In genomic region chr10:82745301-82745700, GRCm38 (mm10) we compare ENCODE assay signal across 24 mouse cellular contexts. TPM values are rescaled to one million over a fixed set of nuclear protein-coding genes. Genes with fewer than 3 reads are reported as not detected.
DNase-seq lines count a peak whose midpoint lies in the region; ATAC-seq lines count a peak whose summit lies in the region.
"Had no signal": no experiment of that assay in that cellular context is flagged by ENCODE, and none has a peak within 500 bp of the region (broad histone marks: within the 10 kb centered on the region; RNA-seq: fewer than 3 reads in every experiment).

No protein-coding gene starts in this region.

- no peaks in the 10 kb centered on the region for H3K27me3 ChIP-seq in neural tube, embryonic 15.5 days (replicated peaks)
- no peaks in the 10 kb centered on the region for H3K27me3 ChIP-seq in forebrain, embryonic 15.5 days
- H3K27me3 ChIP-seq: CH12.LX, Patski had no signal

- DNase-seq in ES-CJ7 (ENCODE audit: low read depth, low spot score) (peak; percentile 36), R1 (ENCODE audit: low read depth, low spot score) (peak; percentile 74), ZHBTc4 (ENCODE audit: low read depth, low spot score) (peak; percentile 55)
- DNase-seq in frontal cortex, postnatal 10 days (ENCODE audit: low spot score in 2 of 2), result no peak
- DNase-seq: adrenal gland, adult 2 months; adrenal gland, adult 8-10 months; adrenal gland, postnatal 10 days; adrenal gland, postnatal 14 days; adrenal gland, postnatal 25 days; adrenal gland, postnatal 36 days; B cell, adult 2 months; cerebellum, adult 11 months; cerebellum, adult 11-12 months; cerebellum, adult 18-20 months; cerebellum, adult 2 months; cerebellum, adult 8-10 months; cerebellum, adult 9-10 months had no signal

- H3K4me2 ChIP-seq in neural tube, embryonic 15.5 days, result no peak overlapping the region
- no peak overlapping the region for H3K4me2 ChIP-seq in forebrain, embryonic 15.5 days (replicated peaks)

- WGBS in neural tube, embryonic 15.5 days, result 87% methylated on average over 5 of the region's 5 CpGs
- WGBS in forebrain, embryonic 15.5 days, result 90% methylated on average over 5 of the region's 5 CpGs

- H3K4me3 ChIP-seq in neural tube, embryonic 15.5 days (replicated peaks), result no peak overlapping the region
- no peak overlapping the region for H3K4me3 ChIP-seq in forebrain, embryonic 15.5 days

- H3K4me1 ChIP-seq in neural tube, embryonic 15.5 days, result peaks cover 9% of the 10 kb centered on the region; the same call in 1 of the 2 replicates
- H3K4me1 ChIP-seq in forebrain, embryonic 15.5 days, result no peaks in the 10 kb centered on the region

- no peak for ATAC-seq in neural tube, embryonic 15.5 days (ENCODE audit: low FRiP score)
- ATAC-seq in forebrain, embryonic 15.5 days (replicated peaks), result no peak
- ATAC-seq: activated CD4-positive, CD25-positive, alpha-beta regulatory T cell, adult 4 months; CD4-positive, CD25-positive, alpha-beta regulatory T cell, adult 4 months; Patski had no signal

- peaks cover 53% of the 10 kb centered on the region for H3K36me3 ChIP-seq in neural tube, embryonic 15.5 days
- H3K36me3 ChIP-seq in forebrain, embryonic 15.5 days, result peaks cover 50% of the 10 kb centered on the region

- no peak overlapping the region for H3K27ac ChIP-seq in neural tube, embryonic 15.5 days (replicated peaks)
- no peak overlapping the region for H3K27ac ChIP-seq in forebrain, embryonic 15.5 days (replicated peaks)

- no peak overlapping the region for H3K9ac ChIP-seq in neural tube, embryonic 15.5 days (replicated peaks)
- H3K9ac ChIP-seq in forebrain, embryonic 15.5 days (replicated peaks), result no peak overlapping the region

- H3K9me3 ChIP-seq in neural tube, embryonic 15.5 days (replicated peaks), result no peaks in the 10 kb centered on the region
- no peaks in the 10 kb centered on the region for H3K9me3 ChIP-seq in forebrain, embryonic 15.5 days
- H3K9me3 ChIP-seq: G1E had no signal

RNA-seq across cellular contexts. Expression of gene Nfyb, which starts 18.6 kb away (rescaled TPM):
- polyA plus RNA-seq in neural tube, embryonic 15.5 days (2015; fragmentation: Nextera tagmentation; extraction: Ambion mirVana), result 35.9 and 38.5 TPM in 2 replicates
- polyA plus RNA-seq in forebrain, embryonic 15.5 days (2015; fragmentation: Nextera tagmentation; extraction: Ambion mirVana), result 62.5 and 67.4 TPM in 2 replicates

RNA-seq across cellular contexts. Expression of gene Hcfc2, which starts 49.3 kb away (rescaled TPM):
- polyA plus RNA-seq in neural tube, embryonic 15.5 days (2015; fragmentation: Nextera tagmentation; extraction: Ambion mirVana), result 31.3 and 37.5 TPM in 2 replicates
- polyA plus RNA-seq in forebrain, embryonic 15.5 days (2015; fragmentation: Nextera tagmentation; extraction: Ambion mirVana), result 51.4 and 54.7 TPM in 2 replicates

RNA-seq across cellular contexts. Expression of gene Glt8d2, which starts 54.9 kb away (rescaled TPM):
- 1.8 and 2.7 TPM in 2 replicates for polyA plus RNA-seq in neural tube, embryonic 15.5 days (2015; fragmentation: Nextera tagmentation; extraction: Ambion mirVana)
- polyA plus RNA-seq in forebrain, embryonic 15.5 days (2015; fragmentation: Nextera tagmentation; extraction: Ambion mirVana), result 2.9 and 3.7 TPM in 2 replicates
- polyA plus RNA-seq: G1E had no signal

Comparison
In these comparisons a context has a peak if more than half of its experiments do, and no peak if none do; other contexts are left out.
1. DNase-seq: peak in ES-CJ7 (single experiment), R1 (single experiment) and ZHBTc4 (single experiment); none in frontal cortex, postnatal 10 days (0 of 2).